Mouse (Mus musculus): ENCODE data around the gene Rcsd1.

- no peak for TF ChIP-seq MYOG (IDR thresholded peaks at IDR 0.05; ENCODE audit: control insufficient read depth in 1 of 3, insufficient read depth in 1 of 3, insufficient read length in 2 of 3, low read depth in 2 of 3)
- TF ChIP-seq POLR2A (IDR thresholded peaks at IDR 0.05; ENCODE audit: insufficient read length, low read depth), result no peak
Measured at GRCm38 (mm10) chr1:165601775-165602280, 107.7 kb downstream of the Rcsd1 start.

All from myocyte (in vitro differentiated cells).